17 mouse cellular contexts compared by ENCODE assay signal in the genomic region with DNA sequence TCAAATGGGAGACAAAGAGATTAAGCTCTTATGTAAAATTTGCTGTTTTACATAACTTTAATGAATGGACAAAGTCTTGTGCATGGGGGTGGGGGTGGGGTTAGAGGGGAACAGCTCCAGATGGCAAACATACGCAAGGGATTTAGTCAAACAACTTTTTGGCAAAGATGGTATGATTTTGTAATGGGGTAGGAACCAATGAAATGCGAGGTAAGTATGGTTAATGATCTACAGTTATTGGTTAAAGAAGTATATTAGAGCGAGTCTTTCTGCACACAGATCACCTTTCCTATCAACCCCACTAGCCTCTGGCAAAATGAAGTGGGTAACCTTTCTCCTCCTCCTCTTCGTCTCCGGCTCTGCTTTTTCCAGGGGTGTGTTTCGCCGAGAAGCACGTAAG. TPM values are rescaled to one million over a fixed set of nuclear protein-coding genes. Genes with fewer than 3 reads are reported as not detected.
DNase-seq lines count a peak whose midpoint lies in the region; ATAC-seq lines count a peak whose summit lies in the region.
"Had no signal": no experiment of that assay in that cellular context is flagged by ENCODE, and none has a peak within 500 bp of the region (broad histone marks: within the 10 kb centered on the region; RNA-seq: fewer than 3 reads in every experiment).

A gene (plus strand): TSS at position 279 of the 400 bp plus-strand sequence.

- H3K9me3 ChIP-seq in forebrain, embryonic 14.5 days (replicated peaks; ENCODE audit: control insufficient read depth, low read length), result no peaks in the 10 kb centered on the region
- H3K9me3 ChIP-seq in forebrain, embryonic 12.5 days, result no peaks in the 10 kb centered on the region
- H3K9me3 ChIP-seq in kidney, embryonic 16.5 days (ENCODE audit: low read length), result no peaks in the 10 kb centered on the region
- H3K9me3 ChIP-seq in intestine, embryonic 16.5 days (ENCODE audit: control insufficient read depth, low read length), result no peaks in the 10 kb centered on the region
- H3K9me3 ChIP-seq in liver, embryonic 16.5 days (replicated peaks; ENCODE audit: control insufficient read depth, low read length), result no peaks in the 10 kb centered on the region
- H3K9me3 ChIP-seq: hindbrain, embryonic 12.5 days; limb, embryonic 13.5 days; megakaryocyte, embryonic 14.5 days had no signal

- no peak within 1 kb of the TSS for H3K27ac ChIP-seq in forebrain, embryonic 14.5 days (ENCODE audit: low read depth, low read length)
- H3K27ac ChIP-seq in forebrain, embryonic 12.5 days, result no peak within 1 kb of the TSS
- no peak within 1 kb of the TSS for H3K27ac ChIP-seq in kidney, embryonic 16.5 days (ENCODE audit: low read length)
- H3K27ac ChIP-seq in intestine, embryonic 16.5 days (ENCODE audit: low read length), result no peak within 1 kb of the TSS
- H3K27ac ChIP-seq in liver, embryonic 16.5 days (ENCODE audit: low read length), result peak within 1 kb of the TSS; percentile 42
- H3K27ac ChIP-seq: hindbrain, embryonic 12.5 days; left cerebral cortex, adult 2 months; limb, embryonic 13.5 days had no signal

- H3K4me3 ChIP-seq in forebrain, embryonic 14.5 days (ENCODE audit: low read depth, low read length), result no peak within 1 kb of the TSS
- H3K4me3 ChIP-seq in forebrain, embryonic 12.5 days (replicated peaks), result no peak within 1 kb of the TSS
- no peak within 1 kb of the TSS for H3K4me3 ChIP-seq in kidney, embryonic 16.5 days (ENCODE audit: low read length)
- H3K4me3 ChIP-seq in intestine, embryonic 16.5 days (ENCODE audit: low read length), result no peak within 1 kb of the TSS
- H3K4me3 ChIP-seq in liver, embryonic 16.5 days (ENCODE audit: low read depth, low read length), result peak within 1 kb of the TSS; percentile 8; the same call in 1 of the 2 replicates
- H3K4me3 ChIP-seq: hindbrain, embryonic 12.5 days; left cerebral cortex, adult 2 months; limb, embryonic 13.5 days; megakaryocyte, embryonic 14.5 days had no signal

- H3K9ac ChIP-seq in forebrain, embryonic 14.5 days (ENCODE audit: low read length), result no peak within 1 kb of the TSS
- no peak within 1 kb of the TSS for H3K9ac ChIP-seq in forebrain, embryonic 12.5 days
- H3K9ac ChIP-seq in kidney, embryonic 16.5 days (replicated peaks; ENCODE audit: low read length), result no peak within 1 kb of the TSS
- H3K9ac ChIP-seq in intestine, embryonic 16.5 days (ENCODE audit: low read depth, low read length), result no peak within 1 kb of the TSS
- no peak within 1 kb of the TSS for H3K9ac ChIP-seq in liver, embryonic 16.5 days (ENCODE audit: low read depth, low read length)
- H3K9ac ChIP-seq: hindbrain, embryonic 12.5 days; limb, embryonic 13.5 days had no signal

- H3K4me1 ChIP-seq in forebrain, embryonic 14.5 days (ENCODE audit: control insufficient read depth, insufficient read depth, low read length), result no peaks in the 10 kb centered on the region
- no peaks in the 10 kb centered on the region for H3K4me1 ChIP-seq in forebrain, embryonic 12.5 days
- H3K4me1 ChIP-seq in kidney, embryonic 16.5 days (ENCODE audit: insufficient read depth, low read length), result no peaks in the 10 kb centered on the region
- no peaks in the 10 kb centered on the region for H3K4me1 ChIP-seq in intestine, embryonic 16.5 days (ENCODE audit: control insufficient read depth, insufficient read depth, low read length)
- H3K4me1 ChIP-seq in liver, embryonic 16.5 days (ENCODE audit: control insufficient read depth, low read depth, low read length), result no peaks in the 10 kb centered on the region
- H3K4me1 ChIP-seq: hindbrain, embryonic 12.5 days; limb, embryonic 13.5 days; megakaryocyte, embryonic 14.5 days had no signal

- ATAC-seq in forebrain, embryonic 14.5 days, result no peak
- no peak for ATAC-seq in forebrain, embryonic 12.5 days (ENCODE audit: low FRiP score)
- ATAC-seq in kidney, embryonic 16.5 days (ENCODE audit: low FRiP score, low TSS enrichment), result no peak
- no peak for ATAC-seq in intestine, embryonic 16.5 days
- ATAC-seq in liver, embryonic 16.5 days (ENCODE audit: low read depth), result peak; percentile 72

- H3K27me3 ChIP-seq in forebrain, embryonic 14.5 days (replicated peaks; ENCODE audit: control insufficient read depth, insufficient read depth, low read length), result no peaks in the 10 kb centered on the region
- H3K27me3 ChIP-seq in forebrain, embryonic 12.5 days, result no peaks in the 10 kb centered on the region
- no peaks in the 10 kb centered on the region for H3K27me3 ChIP-seq in kidney, embryonic 16.5 days (ENCODE audit: insufficient read depth, low read length)
- H3K27me3 ChIP-seq in intestine, embryonic 16.5 days (replicated peaks; ENCODE audit: control insufficient read depth, insufficient read depth, low read length), result no peaks in the 10 kb centered on the region
- H3K27me3 ChIP-seq in liver, embryonic 16.5 days (ENCODE audit: control insufficient read depth, insufficient read depth, low read depth, low read length), result no peaks in the 10 kb centered on the region
- H3K27me3 ChIP-seq: hindbrain, embryonic 12.5 days; limb, embryonic 13.5 days; megakaryocyte, embryonic 14.5 days had no signal

- H3K36me3 ChIP-seq in forebrain, embryonic 14.5 days (ENCODE audit: control insufficient read depth, insufficient read depth, low read length), result no peaks in the 10 kb centered on the region
- H3K36me3 ChIP-seq in forebrain, embryonic 12.5 days (replicated peaks), result no peaks in the 10 kb centered on the region
- no peaks in the 10 kb centered on the region for H3K36me3 ChIP-seq in kidney, embryonic 16.5 days (ENCODE audit: insufficient read depth, low read length)
- no peaks in the 10 kb centered on the region for H3K36me3 ChIP-seq in intestine, embryonic 16.5 days (ENCODE audit: control insufficient read depth, insufficient read depth, low read length)
- no peaks in the 10 kb centered on the region for H3K36me3 ChIP-seq in liver, embryonic 16.5 days (ENCODE audit: control insufficient read depth, insufficient read depth)
- H3K36me3 ChIP-seq: hindbrain, embryonic 12.5 days; limb, embryonic 13.5 days had no signal

- WGBS in forebrain, embryonic 14.5 days, result 95% methylated on average over 8 of the region's 8 CpGs
- WGBS in forebrain, embryonic 12.5 days, result 88% methylated on average over 8 of the region's 8 CpGs
- 71% methylated on average over 8 of the region's 8 CpGs for WGBS in kidney, embryonic 16.5 days
- WGBS in intestine, embryonic 16.5 days, result 87% methylated on average over 8 of the region's 8 CpGs
- WGBS in liver, embryonic 16.5 days (ENCODE audit: insufficient replicate concordance), result 60% methylated on average over 8 of the region's 8 CpGs

- peak; percentile 2 for DNase-seq in forebrain, embryonic 14.5 days (ENCODE audit: low spot score)
- no peak for DNase-seq in kidney, adult 18-20 months
- no peak for DNase-seq in Muller cell, postnatal 12 days (ENCODE audit: inconsistent ontology term)
- DNase-seq: adrenal gland, adult 2 months; cerebellum, postnatal 36 days; gastrocnemius, postnatal 25 days; kidney, adult 11 months; right cerebral cortex, postnatal 14 days had no signal

- no peak within 1 kb of the TSS for H3K4me2 ChIP-seq in forebrain, embryonic 14.5 days (ENCODE audit: low read length)
- H3K4me2 ChIP-seq in forebrain, embryonic 12.5 days, result no peak within 1 kb of the TSS
- no peak within 1 kb of the TSS for H3K4me2 ChIP-seq in kidney, embryonic 16.5 days (replicated peaks; ENCODE audit: low read depth, low read length)
- H3K4me2 ChIP-seq in intestine, embryonic 16.5 days (ENCODE audit: low read depth, low read length), result no peak within 1 kb of the TSS
- H3K4me2 ChIP-seq in liver, embryonic 16.5 days (ENCODE audit: low read depth, low read length), result no peak within 1 kb of the TSS
- H3K4me2 ChIP-seq: hindbrain, embryonic 12.5 days; limb, embryonic 13.5 days had no signal

RNA-seq across cellular contexts. Expression of the gene that starts here (rescaled TPM):
- not detected in 2 replicates for polyA plus RNA-seq in forebrain, embryonic 14.5 days (2014; fragmentation: Nextera tagmentation; extraction: Ambion mirVana)
- not detected in 2 replicates for polyA plus RNA-seq in forebrain, embryonic 12.5 days (2016; fragmentation: Nextera tagmentation; extraction: Ambion mirVana)
- polyA plus RNA-seq in kidney, embryonic 16.5 days (2015; fragmentation: Nextera tagmentation; extraction: Ambion mirVana), result 15.6 and 20.6 TPM in 2 replicates
- 40.3 and 106 TPM in 2 replicates for polyA plus RNA-seq in intestine, embryonic 16.5 days (2015; fragmentation: Nextera tagmentation; extraction: Ambion mirVana)
- polyA plus RNA-seq in liver, embryonic 16.5 days (2015; fragmentation: Nextera tagmentation; extraction: Ambion mirVana), result 7,404 and 8,768 TPM in 2 replicates
- polyA plus RNA-seq: C2C12; hindbrain, embryonic 12.5 days had no signal

Comparison
In these comparisons a context has a peak if more than half of its experiments do, and no peak if none do; other contexts are left out.
1. RNA of the gene that starts here (polyA plus RNA-seq): 7,404 to 8,768 TPM in liver, embryonic 16.5 days; 40.3 to 106 TPM in intestine, embryonic 16.5 days, 15.6 to 20.6 TPM in kidney, embryonic 16.5 days, not detected in forebrain, embryonic 14.5 days and not detected in forebrain, embryonic 12.5 days; every median in the first group is over 10 times any median in the second.
2. Peak in DNase-seq in forebrain, embryonic 14.5 days; RNA of the gene not detected or under 1 TPM.